ENCODE assay signal across 28 mouse cellular contexts in genomic region chr11:51257006-51257405, GRCm38 (mm10). TPM values are rescaled to one million over a fixed set of nuclear protein-coding genes. Genes with fewer than 3 reads are reported as not detected.
"Had no signal": no experiment of that assay in that cellular context is flagged by ENCODE, and none has a peak within 500 bp of the region (broad histone marks: within the 10 kb centered on the region; RNA-seq: fewer than 3 reads in every experiment).

No protein-coding gene starts in this region.

- H3K9me3 ChIP-seq: lung, embryonic 15.5 days; midbrain, embryonic 10.5 days; midbrain, embryonic 12.5 days; neural tube, embryonic 12.5 days had no signal

- H3K4me1 ChIP-seq: lung, embryonic 15.5 days; midbrain, embryonic 12.5 days; neural tube, embryonic 12.5 days had no signal

- H3K4me3 ChIP-seq: lung, embryonic 15.5 days; midbrain, embryonic 10.5 days; midbrain, embryonic 12.5 days; myocyte; neural tube, embryonic 12.5 days had no signal

- H3K27ac ChIP-seq: liver, embryonic 14.5 days; lung, embryonic 15.5 days; midbrain, embryonic 10.5 days; midbrain, embryonic 12.5 days; neural tube, embryonic 12.5 days had no signal

- DNase-seq: lung, adult 18-20 months; lung, postnatal 14 days; lung, postnatal 4 days; midbrain, embryonic 14.5 days; retina, postnatal 1 day; right cerebral cortex, adult 18-20 months; right cerebral cortex, postnatal 25 days; right cerebral cortex, postnatal 4 days; spleen, adult 18-20 months; thymus, adult 18-20 months; thymus, postnatal 14 days; thymus, postnatal 36 days had no signal

- ATAC-seq: lung, postnatal 0 days; midbrain, embryonic 16.5 days had no signal

- H3K36me3 ChIP-seq: lung, embryonic 15.5 days; midbrain, embryonic 10.5 days; midbrain, embryonic 12.5 days; neural tube, embryonic 12.5 days had no signal

- H3K27me3 ChIP-seq: lung, embryonic 15.5 days; midbrain, embryonic 12.5 days; neural tube, embryonic 12.5 days had no signal

- H3K4me2 ChIP-seq: lung, embryonic 15.5 days; midbrain, embryonic 12.5 days; neural tube, embryonic 12.5 days had no signal

- H3K9ac ChIP-seq: liver, embryonic 14.5 days; lung, embryonic 15.5 days; midbrain, embryonic 12.5 days; neural tube, embryonic 12.5 days had no signal

RNA-seq across cellular contexts. Expression of gene BC049762, which starts 5.8 kb away (rescaled TPM):
- total RNA-seq: megakaryocyte-erythroid progenitor cell, adult 5-6 weeks; neutrophil, adult 5-6 weeks had no signal
- polyA plus RNA-seq: lung, embryonic 15.5 days; midbrain, embryonic 14.5 days; myocyte had no signal

RNA-seq across cellular contexts. Expression of gene Col23a1, which starts 32.7 kb away (rescaled TPM):
- total RNA-seq: megakaryocyte-erythroid progenitor cell, adult 5-6 weeks had no signal

RNA-seq across cellular contexts. Expression of gene Gm12569, which starts 36.7 kb away (rescaled TPM):
- total RNA-seq: megakaryocyte-erythroid progenitor cell, adult 5-6 weeks; neutrophil, adult 5-6 weeks had no signal
- polyA plus RNA-seq: liver, embryonic 14.5 days; liver, embryonic 16.5 days; lung, embryonic 15.5 days; lung, postnatal 0 days; midbrain, embryonic 10.5 days; midbrain, embryonic 12.5 days; midbrain, embryonic 14.5 days; midbrain, embryonic 16.5 days; myocyte; neural tube, embryonic 12.5 days; neural tube, embryonic 14.5 days; small intestine, adult 2 months; stomach, embryonic 14.5 days; stomach, embryonic 16.5 days; thymus, postnatal 0 days had no signal
